Mouse (Mus musculus) heart, postnatal 10 days (tissue): ENCODE measurements around the gene Rfx2. TPM values are rescaled to one million over a fixed set of nuclear protein-coding genes. Genes with fewer than 3 reads are reported as not detected.

Source experiments
- total RNA-seq, 2 experiments: library from RNA; stranded (reverse); gene quantifications; 2 replicates each; pipeline ENCODE4 v1.2.3; 2021

Rfx2 gene
- total RNA-seq, 2 experiments from 2014 or later: 6.5 to 10.5 TPM

Other genes starting within 250 kb of the Rfx2 start
- 10 to 100 TPM; 55.7 to 56.8 TPM for gene Safb2, start 246.4 kb downstream of the Rfx2 start, total RNA-seq
- gene Safb, start 246.2 kb downstream of the Rfx2 start, total RNA-seq: 10 to 100 TPM; 96.8 to 97.6 TPM
- gene 2410015M20Rik, start 221.2 kb downstream of the Rfx2 start, total RNA-seq: 100 to 1,000 TPM; 338 to 370 TPM
- gene Rpl36, start 217.6 kb downstream of the Rfx2 start, total RNA-seq: 100 to 1,000 TPM; 862 to 893 TPM
- gene Lonp1, start 204.1 kb downstream of the Rfx2 start, total RNA-seq: 10 to 100 TPM; 93.9 to 99.2 TPM
- under 1 TPM in 1 of 2 experiments, not detected in 1; 0.22 TPM for gene Catsperd, start 202.9 kb downstream of the Rfx2 start, total RNA-seq
- gene Ranbp3, start 157.7 kb downstream of the Rfx2 start, total RNA-seq: 10 to 100 TPM; 48.1 to 52.9 TPM
- gene Ndufa11, start 113.2 kb downstream of the Rfx2 start, total RNA-seq: 100 to 1,000 TPM; 794 to 859 TPM
- gene Vmac, start 113.0 kb downstream of the Rfx2 start, total RNA-seq: 1 to 10 TPM; 5.4 to 9.8 TPM
- 10 to 100 TPM; 19.0 to 21.0 TPM for gene Nrtn, start 73.5 kb downstream of the Rfx2 start, total RNA-seq
- 10 to 100 TPM; 21.0 to 23.0 TPM for gene Dus3l, start 66.3 kb downstream of the Rfx2 start, total RNA-seq
- under 1 TPM; 0.27 to 0.43 TPM for gene Prr22, start 60.8 kb downstream of the Rfx2 start, total RNA-seq
- gene Acsbg2, start 43.4 kb upstream of the Rfx2 start, total RNA-seq: not detected
- under 1 TPM; 0.10 to 0.12 TPM for gene 1700061G19Rik, start 44.5 kb upstream of the Rfx2 start, total RNA-seq
- gene Mllt1, start 104.4 kb upstream of the Rfx2 start, total RNA-seq: 10 to 100 TPM; 28.3 to 30.8 TPM
- gene Acer1, start 151.1 kb upstream of the Rfx2 start, total RNA-seq: not detected
- gene Clpp, start 159.3 kb upstream of the Rfx2 start, total RNA-seq: 10 to 100 TPM; 60.1 to 60.6 TPM
- gene Alkbh7, start 166.3 kb upstream of the Rfx2 start, total RNA-seq: 10 to 100 TPM; 46.7 to 50.4 TPM
- gene Pspn, start 169.0 kb upstream of the Rfx2 start, total RNA-seq: not detected
- gene Gtf2f1, start 180.3 kb upstream of the Rfx2 start, total RNA-seq: 10 to 100 TPM; 29.0 to 30.0 TPM
- not detected for gene Gm17949, start 180.5 kb upstream of the Rfx2 start, total RNA-seq
- 10 to 100 TPM; 81.4 to 83.4 TPM for gene Khsrp, start 200.5 kb upstream of the Rfx2 start, total RNA-seq
- not detected for gene Slc25a41, start 210.6 kb upstream of the Rfx2 start, total RNA-seq
- gene Crb3, start 228.1 kb upstream of the Rfx2 start, total RNA-seq: under 1 TPM; 0.35 to 0.57 TPM
- 10 to 100 TPM; 75.0 to 86.6 TPM for gene Slc25a23, start 228.8 kb upstream of the Rfx2 start, total RNA-seq
- gene Dennd1c, start 247.5 kb upstream of the Rfx2 start, total RNA-seq: 1 to 10 TPM; 1.3 to 2.3 TPM